Mouse (Mus musculus) liver, embryonic 15.5 days (tissue): ENCODE data around the gene Gm20388. TPM values are rescaled to one million over a fixed set of nuclear protein-coding genes. Genes with fewer than 3 reads are reported as not detected.

Experiments used
- ATAC-seq: fragments of 200-750 bp; cut with Nextera tagmentation; 2 replicates; pipeline ENCODE4 v1.8.0; 2017; ENCODE audit warnings: moderate number of reproducible peaks, mild to moderate bottlenecking, moderate library complexity; ENCODE audit not compliant: insufficient read depth
- H3K27ac ChIP-seq: fragments of 300-500 bp; sonication (generic); replicated peaks from 2 replicates; pipeline ENCODE4 v1.5.1; 2015; ENCODE audit warnings: mild to moderate bottlenecking, inconsistent platforms
- H3K27me3 ChIP-seq: fragments of 300-500 bp; sonication (generic); 2 replicates; pipeline ENCODE4 v1.6.1; 2015; ENCODE audit warnings: mild to moderate bottlenecking, inconsistent platforms
- H3K36me3 ChIP-seq: fragments of 300-500 bp; sonication (generic); replicated peaks from 2 replicates; pipeline ENCODE4 v1.6.1; 2015; ENCODE audit warnings: moderate library complexity, mild to moderate bottlenecking, inconsistent platforms
- H3K4me1 ChIP-seq: fragments of 300-500 bp; sonication (generic); replicated peaks from 2 replicates; pipeline ENCODE4 v1.6.1; 2015; ENCODE audit warnings: inconsistent platforms
- H3K4me2 ChIP-seq: fragments of 300-500 bp; sonication (generic); 2 replicates; pipeline ENCODE4 v1.6.1; 2015; ENCODE audit warnings: moderate library complexity, mild to moderate bottlenecking, inconsistent platforms
- H3K4me3 ChIP-seq: fragments of 300-500 bp; sonication (generic); replicated peaks from 2 replicates; pipeline ENCODE4 v1.5.1; 2015; ENCODE audit warnings: mild to moderate bottlenecking, inconsistent platforms
- H3K9ac ChIP-seq: fragments of 300-500 bp; sonication (generic); 2 replicates; pipeline ENCODE4 v1.6.1; 2015; ENCODE audit warnings: moderate library complexity, mild to moderate bottlenecking, inconsistent platforms
- H3K9me3 ChIP-seq: fragments of 300-500 bp; sonication (generic); replicated peaks from 2 replicates; pipeline ENCODE4 v1.6.1; 2016; ENCODE audit warnings: inconsistent platforms
- WGBS: fragments of 180-500 bp; shearing (Covaris S2); methylation state at CpG from one replicate; pipeline ENCODE4 v1.1.7; 2015; ENCODE audit warnings: mixed read lengths; ENCODE audit not compliant: insufficient replicate concordance; 5-methylcytosine and 5-hydroxymethylcytosine counted together
- polyA plus RNA-seq: library from polyadenylated mRNA; unstranded; fragments of >200 nt; fragmentation: Nextera tagmentation; extraction: Ambion mirVana; gene quantifications from 2 replicates; pipeline ENCODE4 v1.2.1, GENCODE M21; 2015

Gene Gm20388
- polyA plus RNA-seq, 1 experiment from 2014 or later = not detected

GRCm38 (mm10) chr8:122225446-122225845, 2314.8 kb downstream of the Gm20388 start:
- ATAC-seq = no peak

GRCm38 (mm10) chr8:122227345-122227744, 2316.7 kb downstream of the Gm20388 start:
- no peaks in the 10 kb centered on the region; the same call in 1 of the 2 replicates for H3K4me1 ChIP-seq
- H3K9ac ChIP-seq = no peak overlapping the region
- no peaks in the 10 kb centered on the region for H3K9me3 ChIP-seq
- H3K27me3 ChIP-seq = peaks cover 72% of the 10 kb centered on the region
- H3K27ac ChIP-seq = no peak overlapping the region
- no peak overlapping the region for H3K4me2 ChIP-seq
- H3K4me3 ChIP-seq = no peak overlapping the region
- H3K36me3 ChIP-seq = no peaks in the 10 kb centered on the region
- WGBS = 64% methylated on average over 6 of the region's 6 CpGs
- ATAC-seq = no peak

More at GRCm38 (mm10) chr8:122225446-122225845, 2314.8 kb downstream of the Gm20388 start:
- Histone ChIP-seq H3K9ac (no peak overlapping the region), H3K27ac (no peak overlapping the region), H3K4me2 (no peak overlapping the region), H3K36me3 (no peaks in the 10 kb centered on the region), H3K27me3 (peaks cover 53% of the 10 kb centered on the region), H3K9me3 (no peaks in the 10 kb centered on the region), H3K4me1 (no peaks in the 10 kb centered on the region), H3K4me3 (no peak overlapping the region)
- WGBS = 61% methylated on average over 10 of the region's 10 CpGs

GRCm38 (mm10) chr8:122228792-122229575, 2318.3 kb downstream of the Gm20388 start:
- ATAC-seq = no peak
- Histone ChIP-seq H3K27me3 (peaks cover 88% of the 10 kb centered on the region), H3K36me3 (no peaks in the 10 kb centered on the region), H3K4me3 (no peak overlapping the region), H3K4me2 (no peak overlapping the region), H3K27ac (no peak overlapping the region), H3K4me1 (no peaks in the 10 kb centered on the region; the same call in 1 of the 2 replicates), H3K9me3 (no peaks in the 10 kb centered on the region), H3K9ac (no peak overlapping the region)
- 55% methylated on average over 11 of the region's 11 CpGs for WGBS

GRCm38 (mm10) chr8:122229819-122230711, 2319.4 kb downstream of the Gm20388 start:
- WGBS = 2% methylated on average over 82 of the region's 98 CpGs

GRCm38 (mm10) chr8:122230712-122231337, 2320.2 kb downstream of the Gm20388 start:
- ATAC-seq = no peak
- H3K4me2 ChIP-seq = peak overlapping the region; percentile 64
- peak overlapping the region; percentile 45 for H3K4me3 ChIP-seq
- H3K4me1 ChIP-seq = no peaks in the 10 kb centered on the region; the same call in 1 of the 2 replicates
- H3K27me3 ChIP-seq = peaks cover 92% of the 10 kb centered on the region
- no peaks in the 10 kb centered on the region for H3K9me3 ChIP-seq
- H3K36me3 ChIP-seq = no peaks in the 10 kb centered on the region
- no peak overlapping the region for H3K9ac ChIP-seq
- no peak overlapping the region for H3K27ac ChIP-seq
- WGBS = 3% methylated on average over 32 of the region's 32 CpGs

More at GRCm38 (mm10) chr8:122229819-122230711, 2319.4 kb downstream of the Gm20388 start:
- peak overlapping the region; percentile 45 for H3K4me3 ChIP-seq
- no peaks in the 10 kb centered on the region; the same call in 1 of the 2 replicates for H3K4me1 ChIP-seq
- peaks cover 87% of the 10 kb centered on the region for H3K27me3 ChIP-seq
- no peak overlapping the region for H3K27ac ChIP-seq
- no peaks in the 10 kb centered on the region for H3K9me3 ChIP-seq
- no peak overlapping the region for H3K9ac ChIP-seq
- peak overlapping the region; percentile 64 for H3K4me2 ChIP-seq
- ATAC-seq = no peak
- H3K36me3 ChIP-seq = no peaks in the 10 kb centered on the region

- no peaks in the 10 kb centered on the region for H3K36me3 ChIP-seq
- no peaks in the 10 kb centered on the region; the same call in 1 of the 2 replicates for H3K4me1 ChIP-seq
- no peak for ATAC-seq
- H3K4me3 ChIP-seq = no peak overlapping the region
- H3K27me3 ChIP-seq = peaks cover 62% of the 10 kb centered on the region
- WGBS = 43% methylated on average over 11 of the region's 11 CpGs
- H3K27ac ChIP-seq = no peak overlapping the region
- H3K9me3 ChIP-seq = no peaks in the 10 kb centered on the region
- H3K9ac ChIP-seq = no peak overlapping the region
- no peak overlapping the region for H3K4me2 ChIP-seq
Observed at GRCm38 (mm10) chr8:122234055-122234454, 2323.4 kb downstream of the Gm20388 start.

- Histone ChIP-seq H3K4me1 (no peaks in the 10 kb centered on the region), H3K9ac (no peak overlapping the region)
- no peak for ATAC-seq
Observed at GRCm38 (mm10) chr8:122236521-122236920, 2325.9 kb downstream of the Gm20388 start.

GRCm38 (mm10) chr8:122238225-122238624, 2327.6 kb downstream of the Gm20388 start:
- H3K27ac ChIP-seq = no peak overlapping the region
- ATAC-seq = no peak
- no peaks in the 10 kb centered on the region for H3K4me1 ChIP-seq
- 66% methylated on average over 11 of the region's 11 CpGs for WGBS
- H3K4me3 ChIP-seq = no peak overlapping the region
- H3K36me3 ChIP-seq = no peaks in the 10 kb centered on the region
- H3K9ac ChIP-seq = no peak overlapping the region
- no peak overlapping the region for H3K4me2 ChIP-seq
- H3K9me3 ChIP-seq = no peaks in the 10 kb centered on the region
- H3K27me3 ChIP-seq = peaks cover 27% of the 10 kb centered on the region

More at GRCm38 (mm10) chr8:122236521-122236920, 2325.9 kb downstream of the Gm20388 start:
- H3K4me2 ChIP-seq = no peak overlapping the region
- H3K36me3 ChIP-seq = no peaks in the 10 kb centered on the region
- peaks cover 44% of the 10 kb centered on the region for H3K27me3 ChIP-seq
- H3K9me3 ChIP-seq = no peaks in the 10 kb centered on the region
- no peak overlapping the region for H3K27ac ChIP-seq
- H3K4me3 ChIP-seq = no peak overlapping the region
- 65% methylated on average over 3 of the region's 3 CpGs for WGBS

GRCm38 (mm10) chr8:122238731-122239130, 2328.1 kb downstream of the Gm20388 start:
- Histone ChIP-seq H3K9me3 (no peaks in the 10 kb centered on the region), H3K27me3 (peaks cover 23% of the 10 kb centered on the region), H3K4me1 (no peaks in the 10 kb centered on the region), H3K36me3 (no peaks in the 10 kb centered on the region), H3K4me2 (no peak overlapping the region), H3K27ac (no peak overlapping the region), H3K9ac (no peak overlapping the region), H3K4me3 (no peak overlapping the region)
- ATAC-seq = no peak
- WGBS = 57% methylated on average over 8 of the region's 8 CpGs

- Histone ChIP-seq H3K27ac (no peak overlapping the region), H3K4me1 (no peaks in the 10 kb centered on the region), H3K27me3 (peaks cover 13% of the 10 kb centered on the region; the same call in 1 of the 2 replicates), H3K9ac (no peak overlapping the region), H3K36me3 (no peaks in the 10 kb centered on the region), H3K9me3 (no peaks in the 10 kb centered on the region), H3K4me2 (no peak overlapping the region), H3K4me3 (no peak overlapping the region)
- WGBS = 73% methylated on average over 16 of the region's 16 CpGs
- no peak for ATAC-seq
Observed at GRCm38 (mm10) chr8:122240241-122241026, 2329.8 kb downstream of the Gm20388 start.
